Mouse (Mus musculus): Measurements from ENCODE around the gene Apol7a.
"Not testable (repeated sequence)": the region's sequence is repeated elsewhere in the genome, so short reads cannot be mapped to it uniquely, and the experiment has no call there.

Apol7a gene

GRCm38 (mm10) chr15:77399027-77399426 lies at the start of gene Apol7a:
Gene Apol7a (minus strand): TSS chr15:77399110.
- not testable (repeated sequence) for DNase-seq (ENCODE audit: low read depth, low spot score)

- DNase-seq (ENCODE audit: low read depth, low spot score), result peak; percentile 1
Measured at GRCm38 (mm10) chr15:77447392-77447791, 48.5 kb upstream of the Apol7a start, which contains the start of gene Apol7b. Gene Apol7b (minus strand): TSS chr15:77447492.

GRCm38 (mm10) chr15:77445668-77446067 lies 46.8 kb upstream of the Apol7a start:
- not testable (repeated sequence) for DNase-seq (ENCODE audit: low read depth, low spot score)

- DNase-seq (ENCODE audit: low read depth, low spot score), result not testable (repeated sequence)
Measured at GRCm38 (mm10) chr15:77444746-77445145, 45.8 kb upstream of the Apol7a start.

GRCm38 (mm10) chr15:77428690-77429448 lies 30.0 kb upstream of the Apol7a start:
- DNase-seq (ENCODE audit: low read depth, low spot score), result not testable (repeated sequence)

GRCm38 (mm10) chr15:77422925-77423324 lies 24.0 kb upstream of the Apol7a start:
- DNase-seq (ENCODE audit: low read depth, low spot score), result not testable (repeated sequence)

- not testable (repeated sequence) for DNase-seq (ENCODE audit: low read depth, low spot score)
Measured at GRCm38 (mm10) chr15:77419657-77420056, 20.7 kb upstream of the Apol7a start.

- not testable (repeated sequence) for DNase-seq (ENCODE audit: low read depth, low spot score)
Measured at GRCm38 (mm10) chr15:77416655-77417333, 17.9 kb upstream of the Apol7a start.

GRCm38 (mm10) chr15:77415653-77416052 lies 16.7 kb upstream of the Apol7a start:
- not testable (repeated sequence) for DNase-seq (ENCODE audit: low read depth, low spot score)

GRCm38 (mm10) chr15:77412695-77413094 lies 13.8 kb upstream of the Apol7a start:
- peak; percentile 5 for DNase-seq (ENCODE audit: low read depth, low spot score)

- not testable (repeated sequence) for DNase-seq (ENCODE audit: low read depth, low spot score)
Measured at GRCm38 (mm10) chr15:77411035-77411434, 12.1 kb upstream of the Apol7a start, which contains the start of gene Apol9a. Gene Apol9a (minus strand): TSS chr15:77411135.

- peak; percentile 84 for DNase-seq (ENCODE audit: low read depth, low spot score)
Measured at GRCm38 (mm10) chr15:77406370-77406769, 7.5 kb upstream of the Apol7a start.

- DNase-seq (ENCODE audit: low read depth, low spot score), result not testable (repeated sequence)
Measured at GRCm38 (mm10) chr15:77397450-77398132, 1.3 kb downstream of the Apol7a start.

- DNase-seq (ENCODE audit: low read depth, low spot score), result not testable (repeated sequence)
Measured at GRCm38 (mm10) chr15:77393832-77394231, 5.1 kb downstream of the Apol7a start.

GRCm38 (mm10) chr15:77387462-77387861 lies 11.4 kb downstream of the Apol7a start:
- no peak for DNase-seq (ENCODE audit: low read depth, low spot score)

GRCm38 (mm10) chr15:77384340-77385030 lies 14.4 kb downstream of the Apol7a start:
- no peak for DNase-seq (ENCODE audit: low read depth, low spot score)

- no peak for DNase-seq (ENCODE audit: low read depth, low spot score)
Measured at GRCm38 (mm10) chr15:77382880-77383279, 16.0 kb downstream of the Apol7a start.

GRCm38 (mm10) chr15:77382271-77382850 lies 16.5 kb downstream of the Apol7a start:
- DNase-seq (ENCODE audit: low read depth, low spot score), result no peak

GRCm38 (mm10) chr15:77381481-77381880 lies 17.4 kb downstream of the Apol7a start:
- no peak for DNase-seq (ENCODE audit: low read depth, low spot score)

- no peak for DNase-seq (ENCODE audit: low read depth, low spot score)
Measured at GRCm38 (mm10) chr15:77379921-77380320, 19.0 kb downstream of the Apol7a start.

GRCm38 (mm10) chr15:77377419-77377818 lies 21.5 kb downstream of the Apol7a start:
- DNase-seq (ENCODE audit: low read depth, low spot score), result no peak

All from CD4-positive helper T cell, adult 2 months (primary cell).